Mouse (Mus musculus): ENCODE results near the gene Pask. TPM values are rescaled to one million over a fixed set of nuclear protein-coding genes. Genes with fewer than 3 reads are reported as not detected.

The Pask gene
- total RNA-seq (2023; ENCODE audit: inconsistent age), result 2.0 to 4.5 TPM (median 2.9 TPM) in 4 replicates

GRCm38 (mm10) chr1:93342648-93343503 is at the start of gene Pask, which contains the start of gene Ppp1r7:
TSS of gene Pask (minus strand) at chr1:93343482.
TSS of gene Ppp1r7 (plus strand) at chr1:93342854.

GRCm38 (mm10) chr1:93373665-93374064 is 30.4 kb upstream of the Pask start, which contains the start of gene Ano7:
TSS of gene Ano7 (plus strand) at chr1:93373930.

GRCm38 (mm10) chr1:93305581-93306337 is 37.5 kb downstream of the Pask start, which contains the start of gene Mterf4:
TSS of gene Mterf4 (minus strand) at chr1:93305915.

Other genes with a start within 250 kb of the Pask start
- gene Kif1a, start 241.5 kb downstream of the Pask start, total RNA-seq (2023; ENCODE audit: inconsistent age), result 0.06 TPM in 1 of 4 replicates, not detected in the others
- gene Agxt, start 208.2 kb downstream of the Pask start, total RNA-seq (2023; ENCODE audit: inconsistent age), result not detected in 4 replicates
- not detected in 4 replicates for gene 2310007B03Rik, start 182.5 kb downstream of the Pask start, total RNA-seq (2023; ENCODE audit: inconsistent age)
- gene Crocc2, start 174.8 kb downstream of the Pask start, total RNA-seq (2023; ENCODE audit: inconsistent age), result not detected in 4 replicates
- 0.66 to 1.8 TPM (median 0.94 TPM) in 4 replicates for gene Sned1, start 107.6 kb downstream of the Pask start, total RNA-seq (2023; ENCODE audit: inconsistent age)
- gene Mterf4, start 37.6 kb downstream of the Pask start, total RNA-seq (2023; ENCODE audit: inconsistent age), result 14.6 to 23.0 TPM (median 18.2 TPM) in 4 replicates
- 20.6 to 30.1 TPM (median 25.2 TPM) in 4 replicates for gene Ppp1r7, start 628 bp downstream of the Pask start, total RNA-seq (2023; ENCODE audit: inconsistent age)
- 0.26 to 1.3 TPM (median 0.60 TPM) in 4 replicates for gene Ano7, start 30.4 kb upstream of the Pask start, total RNA-seq (2023; ENCODE audit: inconsistent age)
- 123 to 144 TPM (median 138 TPM) in 4 replicates for gene Hdlbp, start 135.3 kb upstream of the Pask start, total RNA-seq (2023; ENCODE audit: inconsistent age)
- gene Farp2, start 168.6 kb upstream of the Pask start, total RNA-seq (2023; ENCODE audit: inconsistent age), result 3.8 to 4.9 TPM (median 4.5 TPM) in 4 replicates

All from B cell, adult (primary cell).